Mouse (Mus musculus): Measurements from ENCODE around the gene Uncx. TPM values are rescaled to one million over a fixed set of nuclear protein-coding genes. Genes with fewer than 3 reads are reported as not detected.
"Not testable (repeated sequence)": the region's sequence is repeated elsewhere in the genome, so short reads cannot be mapped to it uniquely, and the experiment has no call there.

Gene Uncx
- polyA plus RNA-seq, 1 experiment from 2014 or later, result 0.09 TPM

GRCm38 (mm10) chr5:139566640-139567399 lies 23.5 kb downstream of the Uncx start:
- Histone ChIP-seq H3K4me3 (no peak overlapping the region), H3K36me3 (no peaks in the 10 kb centered on the region), H3K9me3 (no peaks in the 10 kb centered on the region), H3K27me3 (peaks cover 55% of the 10 kb centered on the region), H3K4me1 (no peaks in the 10 kb centered on the region), H3K9ac (no peak overlapping the region), H3K27ac (no peak overlapping the region), H3K4me2 (no peak overlapping the region)
- 45% methylated on average over 6 of the region's 6 CpGs for WGBS
- ATAC-seq (ENCODE audit: borderline replicate concordance, extremely low read depth, low FRiP score, low TSS enrichment), result peak; percentile 47; the same call in 1 of the 2 replicates

GRCm38 (mm10) chr5:139568079-139568478 lies 24.8 kb downstream of the Uncx start:
- peaks cover 47% of the 10 kb centered on the region for H3K27me3 ChIP-seq
- H3K4me3 ChIP-seq, result no peak overlapping the region
- no peaks in the 10 kb centered on the region for H3K4me1 ChIP-seq
- H3K9me3 ChIP-seq, result no peaks in the 10 kb centered on the region
- H3K27ac ChIP-seq, result no peak overlapping the region
- H3K4me2 ChIP-seq, result no peak overlapping the region
- WGBS, result 37% methylated on average over 2 of the region's 2 CpGs
- H3K36me3 ChIP-seq, result no peaks in the 10 kb centered on the region
- ATAC-seq (ENCODE audit: borderline replicate concordance, extremely low read depth, low FRiP score, low TSS enrichment), result no peak
- no peak overlapping the region for H3K9ac ChIP-seq

- Histone ChIP-seq H3K4me2 (no peak overlapping the region), H3K27me3 (peaks cover 17% of the 10 kb centered on the region; the same call in 1 of the 2 replicates)
- WGBS, result 18% methylated on average over 7 of the region's 7 CpGs
Measured at GRCm38 (mm10) chr5:139572526-139572925, 29.2 kb downstream of the Uncx start.

GRCm38 (mm10) chr5:139573606-139574311 lies 30.5 kb downstream of the Uncx start:
- Histone ChIP-seq H3K36me3 (no peaks in the 10 kb centered on the region), H3K27ac (no peak overlapping the region), H3K4me3 (no peak overlapping the region), H3K4me2 (no peak overlapping the region), H3K9ac (no peak overlapping the region), H3K9me3 (no peaks in the 10 kb centered on the region), H3K27me3 (peaks cover 20% of the 10 kb centered on the region; the same call in 1 of the 2 replicates), H3K4me1 (no peaks in the 10 kb centered on the region)
- 60% methylated on average over 7 of the region's 7 CpGs for WGBS
- ATAC-seq (ENCODE audit: borderline replicate concordance, extremely low read depth, low FRiP score, low TSS enrichment), result no peak

More at GRCm38 (mm10) chr5:139572526-139572925, 29.2 kb downstream of the Uncx start:
- H3K9ac ChIP-seq, result no peak overlapping the region
- H3K4me1 ChIP-seq, result no peaks in the 10 kb centered on the region
- ATAC-seq (ENCODE audit: borderline replicate concordance, extremely low read depth, low FRiP score, low TSS enrichment), result peak; percentile 31; the same call in 1 of the 2 replicates
- no peaks in the 10 kb centered on the region for H3K9me3 ChIP-seq
- no peak overlapping the region for H3K27ac ChIP-seq
- H3K4me3 ChIP-seq, result no peak overlapping the region
- H3K36me3 ChIP-seq, result no peaks in the 10 kb centered on the region

GRCm38 (mm10) chr5:139575054-139575453 lies 31.8 kb downstream of the Uncx start:
- ATAC-seq (ENCODE audit: borderline replicate concordance, extremely low read depth, low FRiP score, low TSS enrichment), result no peak
- Histone ChIP-seq H3K36me3 (no peaks in the 10 kb centered on the region), H3K27ac (no peak overlapping the region), H3K4me1 (no peaks in the 10 kb centered on the region), H3K27me3 (peaks cover 25% of the 10 kb centered on the region), H3K4me2 (no peak overlapping the region), H3K4me3 (no peak overlapping the region), H3K9me3 (no peaks in the 10 kb centered on the region), H3K9ac (no peak overlapping the region)
- 67% methylated on average over 9 of the region's 9 CpGs for WGBS

- H3K4me2 ChIP-seq, result no peak overlapping the region
- H3K27me3 ChIP-seq, result peaks cover 67% of the 10 kb centered on the region
- H3K9ac ChIP-seq, result no peak overlapping the region
- no peak overlapping the region for H3K27ac ChIP-seq
- H3K4me3 ChIP-seq, result no peak overlapping the region
- WGBS, result 23% methylated on average over 27 of the region's 27 CpGs
- ATAC-seq (ENCODE audit: borderline replicate concordance, extremely low read depth, low FRiP score, low TSS enrichment), result no peak
- H3K36me3 ChIP-seq, result no peaks in the 10 kb centered on the region
- no peaks in the 10 kb centered on the region for H3K4me1 ChIP-seq
- H3K9me3 ChIP-seq, result no peaks in the 10 kb centered on the region
Measured at GRCm38 (mm10) chr5:139580171-139580743, 37.0 kb downstream of the Uncx start.

GRCm38 (mm10) chr5:139581308-139581868 lies 38.1 kb downstream of the Uncx start:
- no peak overlapping the region for H3K4me2 ChIP-seq
- no peak overlapping the region for H3K9ac ChIP-seq
- H3K4me3 ChIP-seq, result no peak overlapping the region
- H3K27me3 ChIP-seq, result peaks cover 79% of the 10 kb centered on the region
- no peaks in the 10 kb centered on the region for H3K4me1 ChIP-seq
- H3K9me3 ChIP-seq, result no peaks in the 10 kb centered on the region
- no peak overlapping the region for H3K27ac ChIP-seq
- 2% methylated on average over 10 of the region's 10 CpGs for WGBS
- H3K36me3 ChIP-seq, result no peaks in the 10 kb centered on the region
- no peak for ATAC-seq (ENCODE audit: borderline replicate concordance, extremely low read depth, low FRiP score, low TSS enrichment)

- no peak for ATAC-seq (ENCODE audit: borderline replicate concordance, extremely low read depth, low FRiP score, low TSS enrichment)
- H3K4me2 ChIP-seq, result peak overlapping the region; percentile 4; the same call in 1 of the 2 replicates
- no peaks in the 10 kb centered on the region for H3K4me1 ChIP-seq
- H3K36me3 ChIP-seq, result no peaks in the 10 kb centered on the region
- peaks cover 74% of the 10 kb centered on the region for H3K27me3 ChIP-seq
- 4% methylated on average over 39 of the region's 39 CpGs for WGBS
- H3K4me3 ChIP-seq, result 0 out of 2 replicates have a peak overlapping the region, but pooled peaks have one; percentile 4
- no peak overlapping the region for H3K27ac ChIP-seq
- H3K9me3 ChIP-seq, result 0 out of 2 replicates have a peak, but pooled peaks cover 3% of the 10 kb centered on the region
- no peak overlapping the region for H3K9ac ChIP-seq
Measured at GRCm38 (mm10) chr5:139584971-139585747, 41.9 kb downstream of the Uncx start.

GRCm38 (mm10) chr5:139585748-139586060 lies 42.4 kb downstream of the Uncx start:
- ATAC-seq (ENCODE audit: borderline replicate concordance, extremely low read depth, low FRiP score, low TSS enrichment), result no peak
- H3K36me3 ChIP-seq, result no peaks in the 10 kb centered on the region
- H3K4me1 ChIP-seq, result no peaks in the 10 kb centered on the region
- 7% methylated on average over 8 of the region's 8 CpGs for WGBS
- no peak overlapping the region for H3K27ac ChIP-seq
- H3K9me3 ChIP-seq, result 0 out of 2 replicates have a peak, but pooled peaks cover 3% of the 10 kb centered on the region
- peak overlapping the region; percentile 4; the same call in 1 of the 2 replicates for H3K4me2 ChIP-seq
- H3K4me3 ChIP-seq, result no peak overlapping the region
- H3K27me3 ChIP-seq, result peaks cover 69% of the 10 kb centered on the region
- H3K9ac ChIP-seq, result no peak overlapping the region

- not testable (repeated sequence) for H3K4me2 ChIP-seq; H3K4me3 ChIP-seq; H3K9me3 ChIP-seq; H3K36me3 ChIP-seq; H3K4me1 ChIP-seq; H3K27ac ChIP-seq; H3K9ac ChIP-seq; ATAC-seq (ENCODE audit: borderline replicate concordance, extremely low read depth, low FRiP score, low TSS enrichment)
- H3K27me3 ChIP-seq, result peaks cover 56% of the 10 kb centered on the region
- WGBS, result 75% methylated on average over 4 of the region's 5 CpGs
Measured at GRCm38 (mm10) chr5:139587459-139587858, 44.2 kb downstream of the Uncx start.

- peaks cover 51% of the 10 kb centered on the region for H3K27me3 ChIP-seq
- not testable (repeated sequence) for H3K27ac ChIP-seq; H3K4me2 ChIP-seq; H3K4me1 ChIP-seq; H3K9me3 ChIP-seq; H3K36me3 ChIP-seq; H3K4me3 ChIP-seq; H3K9ac ChIP-seq; ATAC-seq (ENCODE audit: borderline replicate concordance, extremely low read depth, low FRiP score, low TSS enrichment)
- WGBS, result 37% methylated on average over 6 of the region's 6 CpGs
Measured at GRCm38 (mm10) chr5:139590682-139591360, 47.5 kb downstream of the Uncx start.
